Mouse (Mus musculus) effector memory CD4-positive, alpha-beta T cell, adult 7 months (primary cell): ENCODE results near the gene G6pdx. TPM values are rescaled to one million over a fixed set of nuclear protein-coding genes. Genes with fewer than 3 reads are reported as not detected.

Experiments used
- polyA plus RNA-seq: library from polyadenylated mRNA; unstranded; fragments of 100-300 nt; shearing (Covaris generic); gene quantifications from one replicate; pipeline ENCODE4 v1.2.1, GENCODE M21; 2017

G6pdx gene
- polyA plus RNA-seq = 49.1 TPM

GRCm38 (mm10) chrX:74428826-74429276 is at the start of gene G6pdx:
G6pdx (minus strand) TSS chrX:74429194.

GRCm38 (mm10) chrX:74392535-74393443 is 36.2 kb downstream of the G6pdx start, which contains the start of the genes Fam3a and Ikbkg:
Fam3a (minus strand) TSS chrX:74393272.
Ikbkg (plus strand) TSS chrX:74393290.

GRCm38 (mm10) chrX:74372888-74373549 is 56.0 kb downstream of the G6pdx start, which contains the start of the genes Ubl4a and Slc10a3:
Ubl4a (minus strand) TSS chrX:74373218.
Slc10a3 (minus strand) TSS chrX:74373349.

Other genes with a start within 250 kb of the G6pdx start
- 384 TPM for gene Flna, start 179.4 kb downstream of the G6pdx start, polyA plus RNA-seq
- gene Emd, start 174.5 kb downstream of the G6pdx start, polyA plus RNA-seq = 81.4 TPM
- gene Rpl10, start 158.4 kb downstream of the G6pdx start, polyA plus RNA-seq = 111 TPM
- gene Taz, start 147.3 kb downstream of the G6pdx start, polyA plus RNA-seq = 109 TPM
- gene Dnase1l1, start 146.9 kb downstream of the G6pdx start, polyA plus RNA-seq = 18.5 TPM
- 138 TPM for gene Atp6ap1, start 132.1 kb downstream of the G6pdx start, polyA plus RNA-seq
- 206 TPM for gene Gdi1, start 124.2 kb downstream of the G6pdx start, polyA plus RNA-seq
- 57.9 TPM for gene Fam50a, start 116.2 kb downstream of the G6pdx start, polyA plus RNA-seq
- 1.1 TPM for gene Plxna3, start 100.1 kb downstream of the G6pdx start, polyA plus RNA-seq
- gene Lage3, start 75.6 kb downstream of the G6pdx start, polyA plus RNA-seq = 15.3 TPM
- 39.3 TPM for gene Ubl4a, start 56.0 kb downstream of the G6pdx start, polyA plus RNA-seq
- gene Slc10a3, start 55.8 kb downstream of the G6pdx start, polyA plus RNA-seq = 27.0 TPM
- gene Fam3a, start 35.9 kb downstream of the G6pdx start, polyA plus RNA-seq = 15.6 TPM
- 33.0 TPM for gene Ikbkg, start 35.9 kb downstream of the G6pdx start, polyA plus RNA-seq
- gene Gm6880, start 52.2 kb upstream of the G6pdx start, polyA plus RNA-seq = not detected
- gene Olfr1326-ps1, start 145.7 kb upstream of the G6pdx start, polyA plus RNA-seq = 0.13 TPM
- not detected for gene Olfr1325, start 163.5 kb upstream of the G6pdx start, polyA plus RNA-seq
- gene Gm5640, start 216.4 kb upstream of the G6pdx start, polyA plus RNA-seq = not detected